Mouse (Mus musculus): ENCODE measurements around the gene Kcnt1. TPM values are rescaled to one million over a fixed set of nuclear protein-coding genes. Genes with fewer than 3 reads are reported as not detected.

Gene Kcnt1
- polyA plus RNA-seq, 1 experiment from 2014 or later = 0.19 TPM

DNA sequence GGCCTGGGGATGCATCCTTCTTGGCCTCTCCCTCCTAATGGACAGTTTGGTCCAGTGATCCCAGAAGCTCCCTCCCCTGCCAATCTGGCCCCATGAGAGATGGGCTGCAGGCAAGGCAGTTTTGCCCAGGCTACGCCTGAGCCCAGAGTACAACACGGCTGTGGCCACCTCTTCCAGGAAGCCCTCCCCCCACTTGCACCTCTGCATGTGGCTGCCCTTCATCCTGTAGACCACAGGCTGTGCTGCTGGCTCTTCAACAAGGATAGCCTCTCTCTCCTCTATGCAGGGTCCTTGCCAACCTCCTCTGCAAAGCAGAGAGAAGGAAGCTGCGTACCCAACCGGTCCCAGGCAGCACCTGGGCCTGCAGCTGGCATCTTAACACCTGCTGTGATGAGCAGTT is 15.5 kb downstream of the Kcnt1 start:
- Histone ChIP-seq H3K27me3 (ENCODE audit: control insufficient read depth, insufficient read depth, low read length) (no peaks in the 10 kb centered on the region), H3K9ac (ENCODE audit: low read length) (no peak overlapping the region), H3K9me3 (ENCODE audit: control insufficient read depth, low read length) (no peaks in the 10 kb centered on the region), H3K4me2 (replicated peaks; ENCODE audit: low read depth) (no peak overlapping the region), H3K4me1 (replicated peaks; ENCODE audit: control insufficient read depth, insufficient read depth) (no peaks in the 10 kb centered on the region), H3K36me3 (ENCODE audit: control insufficient read depth, insufficient read depth, low read length) (no peaks in the 10 kb centered on the region), H3K4me3 (ENCODE audit: low read depth, low read length) (no peak overlapping the region), H3K27ac (replicated peaks) (no peak overlapping the region)
- ATAC-seq (ENCODE audit: low FRiP score, low TSS enrichment) (peak; percentile 31; the same call in 1 of the 2 replicates), DNase-seq (ENCODE audit: low spot score) (no peak)
- 76% methylated on average over 4 of the region's 4 CpGs for WGBS
- no peak for TF ChIP-seq EP300 (optimal IDR thresholded peaks at IDR 0.05)
- TF ChIP-seq CTCF (IDR thresholded peaks at IDR 0.05; ENCODE audit: low read depth) = no peak

DNA sequence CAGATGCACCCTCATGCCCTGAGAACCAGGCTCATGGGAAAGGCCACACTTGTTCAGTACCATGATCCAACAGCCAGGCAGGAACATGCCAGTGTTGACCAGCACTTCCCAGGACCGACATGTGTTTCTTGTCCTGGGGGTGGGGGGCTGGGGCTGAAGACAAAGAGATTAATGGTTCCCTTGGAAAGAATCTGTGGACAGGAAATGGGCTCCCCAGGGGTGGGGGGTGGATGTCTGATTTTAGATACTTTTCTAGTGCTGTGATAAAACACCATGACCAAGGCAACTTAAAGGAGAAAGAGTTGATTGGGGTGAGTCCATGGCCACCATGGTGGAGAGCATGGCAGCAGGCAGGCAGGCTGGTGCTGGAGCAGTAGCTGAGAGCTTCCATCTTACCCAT is 18.7 kb downstream of the Kcnt1 start:
- H3K4me2 ChIP-seq (replicated peaks; ENCODE audit: low read depth) = no peak overlapping the region
- DNase-seq (ENCODE audit: low spot score) (no peak), ATAC-seq (ENCODE audit: low FRiP score, low TSS enrichment) (no peak)
- TF ChIP-seq CTCF (IDR thresholded peaks at IDR 0.05; ENCODE audit: low read depth) (no peak), EP300 (optimal IDR thresholded peaks at IDR 0.05) (no peak)
- no peaks in the 10 kb centered on the region for H3K27me3 ChIP-seq (ENCODE audit: control insufficient read depth, insufficient read depth, low read length)
- no peak overlapping the region for H3K27ac ChIP-seq (replicated peaks)
- H3K9me3 ChIP-seq (ENCODE audit: control insufficient read depth, low read length) = no peaks in the 10 kb centered on the region
- no peak overlapping the region for H3K9ac ChIP-seq (ENCODE audit: low read length)
- H3K4me3 ChIP-seq (ENCODE audit: low read depth, low read length) = no peak overlapping the region
- H3K4me1 ChIP-seq (replicated peaks; ENCODE audit: control insufficient read depth, insufficient read depth) = no peaks in the 10 kb centered on the region
- 26% methylated on average over 1 of the region's 1 CpGs for WGBS
- H3K36me3 ChIP-seq (ENCODE audit: control insufficient read depth, insufficient read depth, low read length) = no peaks in the 10 kb centered on the region

DNA sequence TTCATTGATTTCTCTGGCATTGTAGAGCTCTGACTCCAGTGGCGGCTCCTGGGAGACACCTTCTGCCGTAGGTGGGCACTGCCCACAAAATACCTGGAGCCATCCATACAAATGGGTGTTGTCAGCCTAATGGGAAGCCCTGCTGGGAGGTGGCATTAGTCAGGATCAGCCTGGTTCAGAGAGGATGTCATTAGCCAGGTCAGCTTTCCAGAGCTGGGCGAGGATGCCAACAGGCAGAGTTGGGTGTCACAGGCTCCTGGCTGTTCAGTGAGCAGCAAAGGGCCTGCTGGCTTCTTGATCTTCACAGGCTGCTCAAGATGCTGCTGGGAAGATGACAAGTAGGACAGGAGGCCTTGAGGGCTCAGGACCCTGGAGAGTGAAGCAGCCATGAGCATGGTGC is 21.2 kb downstream of the Kcnt1 start:
- 73% methylated on average over 3 of the region's 3 CpGs for WGBS
- H3K4me2 ChIP-seq (replicated peaks; ENCODE audit: low read depth) = no peak overlapping the region
- no peak overlapping the region for H3K27ac ChIP-seq (replicated peaks)
- H3K27me3 ChIP-seq (ENCODE audit: control insufficient read depth, insufficient read depth, low read length) = no peaks in the 10 kb centered on the region
- TF ChIP-seq EP300 (optimal IDR thresholded peaks at IDR 0.05) (no peak), CTCF (IDR thresholded peaks at IDR 0.05; ENCODE audit: low read depth) (no peak)
- H3K4me1 ChIP-seq (replicated peaks; ENCODE audit: control insufficient read depth, insufficient read depth) = no peaks in the 10 kb centered on the region
- no peak overlapping the region for H3K4me3 ChIP-seq (ENCODE audit: low read depth, low read length)
- H3K9me3 ChIP-seq (ENCODE audit: control insufficient read depth, low read length) = no peaks in the 10 kb centered on the region
- ATAC-seq (ENCODE audit: low FRiP score, low TSS enrichment) = no peak
- no peak overlapping the region for H3K9ac ChIP-seq (ENCODE audit: low read length)
- no peaks in the 10 kb centered on the region for H3K36me3 ChIP-seq (ENCODE audit: control insufficient read depth, insufficient read depth, low read length)
- DNase-seq (ENCODE audit: low spot score) = no peak

DNA sequence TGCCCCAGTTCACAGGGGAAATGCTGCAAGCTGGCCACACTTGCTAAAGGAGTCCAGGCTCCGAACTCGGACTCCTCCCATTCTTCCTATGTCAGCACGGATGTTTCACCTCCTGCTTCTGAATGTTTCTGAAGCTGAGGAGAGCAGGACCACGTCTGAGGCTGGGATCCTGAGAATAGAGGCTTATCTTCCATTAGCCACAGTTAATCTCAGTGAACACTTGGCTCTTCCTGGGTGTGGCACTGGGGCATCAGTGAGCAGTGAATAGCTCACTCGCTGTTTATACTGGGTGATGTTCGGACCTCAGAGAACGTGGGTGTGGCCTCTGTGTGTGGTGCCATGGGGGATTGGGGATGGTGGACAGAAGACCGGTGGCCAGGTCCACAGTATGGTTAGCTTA is 23.7 kb downstream of the Kcnt1 start:
- H3K27me3 ChIP-seq (ENCODE audit: control insufficient read depth, insufficient read depth, low read length) = no peaks in the 10 kb centered on the region
- no peaks in the 10 kb centered on the region for H3K4me1 ChIP-seq (replicated peaks; ENCODE audit: control insufficient read depth, insufficient read depth)
- no peak overlapping the region for H3K9ac ChIP-seq (ENCODE audit: low read length)
- DNase-seq (ENCODE audit: low spot score) (no peak), ATAC-seq (ENCODE audit: low FRiP score, low TSS enrichment) (no peak)
- H3K36me3 ChIP-seq (ENCODE audit: control insufficient read depth, insufficient read depth, low read length) = no peaks in the 10 kb centered on the region
- H3K9me3 ChIP-seq (ENCODE audit: control insufficient read depth, low read length) = no peaks in the 10 kb centered on the region
- WGBS = 46% methylated on average over 8 of the region's 8 CpGs
- TF ChIP-seq EP300 (optimal IDR thresholded peaks at IDR 0.05) = no peak
- no peak for TF ChIP-seq CTCF (IDR thresholded peaks at IDR 0.05; ENCODE audit: low read depth)
- no peak overlapping the region for H3K4me3 ChIP-seq (ENCODE audit: low read depth, low read length)
- no peak overlapping the region for H3K27ac ChIP-seq (replicated peaks)
- H3K4me2 ChIP-seq (replicated peaks; ENCODE audit: low read depth) = no peak overlapping the region

DNA sequence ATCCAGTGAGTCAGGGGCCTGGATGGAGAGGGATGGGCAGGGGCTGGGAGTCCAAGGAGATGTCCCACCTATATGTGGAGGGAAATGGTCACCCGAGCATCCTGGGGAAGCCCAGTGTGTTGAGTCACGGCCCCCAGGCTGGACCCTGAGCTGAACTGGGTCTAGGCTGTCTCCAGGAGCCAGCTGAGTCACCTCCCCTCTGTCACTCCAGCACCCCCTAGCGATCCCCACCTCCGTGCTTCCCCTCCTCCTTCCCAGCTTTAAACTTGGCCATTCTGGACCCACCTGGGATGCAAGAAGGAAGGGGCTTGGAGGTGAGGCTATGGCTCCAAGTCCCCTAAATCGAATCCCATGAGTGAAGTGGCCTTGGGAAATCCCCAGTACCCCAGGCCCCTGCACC is 24.6 kb downstream of the Kcnt1 start:
- 61% methylated on average over 5 of the region's 5 CpGs for WGBS
- H3K4me3 ChIP-seq (ENCODE audit: low read depth, low read length) = no peak overlapping the region
- no peak for DNase-seq (ENCODE audit: low spot score)
- H3K27ac ChIP-seq (replicated peaks) = no peak overlapping the region
- no peaks in the 10 kb centered on the region for H3K36me3 ChIP-seq (ENCODE audit: control insufficient read depth, insufficient read depth, low read length)
- H3K27me3 ChIP-seq (ENCODE audit: control insufficient read depth, insufficient read depth, low read length) = no peaks in the 10 kb centered on the region
- H3K4me2 ChIP-seq (replicated peaks; ENCODE audit: low read depth) = no peak overlapping the region
- no peak overlapping the region for H3K9ac ChIP-seq (ENCODE audit: low read length)
- H3K4me1 ChIP-seq (replicated peaks; ENCODE audit: control insufficient read depth, insufficient read depth) = no peaks in the 10 kb centered on the region
- no peaks in the 10 kb centered on the region for H3K9me3 ChIP-seq (ENCODE audit: control insufficient read depth, low read length)
- no peak for TF ChIP-seq CTCF (IDR thresholded peaks at IDR 0.05; ENCODE audit: low read depth)
- no peak for TF ChIP-seq EP300 (optimal IDR thresholded peaks at IDR 0.05)
- ATAC-seq (ENCODE audit: low FRiP score, low TSS enrichment) = no peak

DNA sequence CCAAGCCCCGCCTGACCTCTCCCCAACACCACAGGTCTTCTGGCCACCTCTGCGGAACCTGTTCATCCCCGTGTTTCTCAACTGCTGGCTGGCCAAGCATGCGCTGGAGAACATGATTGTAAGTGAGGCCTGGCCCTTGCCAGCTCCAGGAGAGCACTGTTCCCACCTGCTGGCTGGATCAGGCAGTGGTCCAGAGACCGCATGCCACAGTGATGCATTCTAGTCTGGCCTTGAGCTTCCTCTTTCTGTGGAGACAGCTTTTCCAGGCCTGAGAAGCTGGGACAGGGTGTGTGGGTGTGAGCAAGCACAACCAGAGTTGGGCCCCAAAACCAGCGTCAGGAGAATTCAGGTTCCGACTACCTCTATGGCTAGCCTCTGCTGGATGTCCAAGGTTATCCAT is 28.9 kb downstream of the Kcnt1 start:
- ATAC-seq (ENCODE audit: low FRiP score, low TSS enrichment) = no peak
- 71% methylated on average over 7 of the region's 7 CpGs for WGBS

More for the DNA sequence above, 28.9 kb downstream of the Kcnt1 start:
- no peak overlapping the region for H3K4me2 ChIP-seq (replicated peaks; ENCODE audit: low read depth)
- no peaks in the 10 kb centered on the region for H3K36me3 ChIP-seq (ENCODE audit: control insufficient read depth, insufficient read depth, low read length)
- no peaks in the 10 kb centered on the region for H3K9me3 ChIP-seq (ENCODE audit: control insufficient read depth, low read length)
- no peak for DNase-seq (ENCODE audit: low spot score)
- no peaks in the 10 kb centered on the region for H3K27me3 ChIP-seq (ENCODE audit: control insufficient read depth, insufficient read depth, low read length)
- no peaks in the 10 kb centered on the region for H3K4me1 ChIP-seq (replicated peaks; ENCODE audit: control insufficient read depth, insufficient read depth)
- TF ChIP-seq CTCF (IDR thresholded peaks at IDR 0.05; ENCODE audit: low read depth) (peak; percentile 28; the same call in 1 of the 2 replicates), EP300 (optimal IDR thresholded peaks at IDR 0.05) (no peak)
- H3K9ac ChIP-seq (ENCODE audit: low read length) = no peak overlapping the region
- H3K4me3 ChIP-seq (ENCODE audit: low read depth, low read length) = no peak overlapping the region
- no peak overlapping the region for H3K27ac ChIP-seq (replicated peaks)
